Mouse (Mus musculus): ENCODE data around the gene Cyp3a41a. TPM values are rescaled to one million over a fixed set of nuclear protein-coding genes. Genes with fewer than 3 reads are reported as not detected.

Cyp3a41a gene
- polyA plus RNA-seq (2012; rRNA removed): not detected in 2 replicates

GRCm38 (mm10) chr5:145720036-145720435 is at the start of gene Cyp3a41a:
Gene Cyp3a41a, minus strand, starts transcription at chr5:145720136.

Other genes starting within 250 kb of the Cyp3a41a start
- not detected in 2 replicates for gene Cyp3a41b, start 135.4 kb downstream of the Cyp3a41a start, polyA plus RNA-seq (2012; rRNA removed)
- not detected in 2 replicates for gene Cyp3a44, start 85.7 kb upstream of the Cyp3a41a start, polyA plus RNA-seq (2012; rRNA removed)
- gene Cyp3a11, start 159.8 kb upstream of the Cyp3a41a start, polyA plus RNA-seq (2012; rRNA removed): not detected in 2 replicates